Mouse (Mus musculus) megakaryocyte, adult 5-6 weeks (primary cell): ENCODE data around the gene Dirc2. TPM values are rescaled to one million over a fixed set of nuclear protein-coding genes. Genes with fewer than 3 reads are reported as not detected.

Experiments used
- ATAC-seq: 2 replicates; pipeline ENCODE4 v1.8.0; 2016; ENCODE audit warnings: mild to moderate bottlenecking, inconsistent platforms; ENCODE audit not compliant: poor library complexity, severe bottlenecking
- total RNA-seq, 2 experiments: library from RNA; stranded (forward) in 1 of 2; stranded (reverse) in 1 of 2; fragments of 153-499, 151-499 nt in 1 of 2; fragments of 221-1000, 200-1000 nt in 1 of 2; gene quantifications; 2 replicates each; pipeline versions ENCODE4 v1.2.3 to v1.2.4; 2015 to 2017

Gene Dirc2
- total RNA-seq (2015) (17.8 and 23.2 TPM in 2 replicates), total RNA-seq (2017) (13.0 and 14.1 TPM in 2 replicates)

DNA sequence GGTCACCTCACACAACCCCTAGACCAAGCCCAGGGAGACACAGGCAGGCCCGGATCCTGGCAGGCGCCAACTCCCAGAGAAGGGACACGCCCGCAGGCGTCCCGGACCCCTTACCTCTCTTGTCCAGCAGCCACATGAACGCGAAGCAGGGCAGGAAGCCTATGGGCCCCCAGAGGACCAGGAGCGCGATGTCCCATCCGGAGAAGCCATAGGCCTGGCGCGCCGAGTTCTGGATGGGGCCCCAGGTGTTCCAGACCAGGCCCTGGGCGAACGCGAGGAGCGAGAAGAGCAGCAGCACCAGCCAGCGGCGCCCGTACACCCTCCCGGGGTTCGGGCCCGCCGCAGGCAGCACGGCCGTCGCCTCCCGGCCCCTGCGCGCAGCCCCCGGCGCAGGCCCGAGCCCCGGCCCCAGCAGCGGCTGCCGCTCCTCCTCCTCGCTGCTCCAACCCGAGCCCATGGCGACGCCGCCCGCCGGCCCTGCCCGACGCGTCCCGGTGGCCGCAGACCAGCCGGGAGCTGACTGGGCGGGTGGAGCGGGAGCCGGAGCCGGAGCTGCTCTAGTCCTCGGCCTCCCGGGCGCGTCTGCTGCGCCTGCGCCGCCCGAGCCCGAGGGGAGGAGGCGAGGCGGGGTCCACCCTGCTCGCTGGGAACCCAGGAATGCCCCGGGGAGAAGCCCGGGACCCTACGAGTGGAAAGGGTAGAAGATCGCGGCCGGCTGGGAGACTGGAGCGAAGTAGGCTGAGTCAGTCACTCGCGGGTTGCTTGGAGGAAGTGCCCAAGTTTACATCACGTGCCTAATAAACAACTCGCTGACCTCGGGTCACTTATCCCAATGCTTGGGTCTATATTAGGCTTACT, at the start of gene Dirc2:
TSS of gene Dirc2 (minus strand) at position 572 of the 858 bp plus-strand sequence.
- ATAC-seq = peak; percentile 51

DNA sequence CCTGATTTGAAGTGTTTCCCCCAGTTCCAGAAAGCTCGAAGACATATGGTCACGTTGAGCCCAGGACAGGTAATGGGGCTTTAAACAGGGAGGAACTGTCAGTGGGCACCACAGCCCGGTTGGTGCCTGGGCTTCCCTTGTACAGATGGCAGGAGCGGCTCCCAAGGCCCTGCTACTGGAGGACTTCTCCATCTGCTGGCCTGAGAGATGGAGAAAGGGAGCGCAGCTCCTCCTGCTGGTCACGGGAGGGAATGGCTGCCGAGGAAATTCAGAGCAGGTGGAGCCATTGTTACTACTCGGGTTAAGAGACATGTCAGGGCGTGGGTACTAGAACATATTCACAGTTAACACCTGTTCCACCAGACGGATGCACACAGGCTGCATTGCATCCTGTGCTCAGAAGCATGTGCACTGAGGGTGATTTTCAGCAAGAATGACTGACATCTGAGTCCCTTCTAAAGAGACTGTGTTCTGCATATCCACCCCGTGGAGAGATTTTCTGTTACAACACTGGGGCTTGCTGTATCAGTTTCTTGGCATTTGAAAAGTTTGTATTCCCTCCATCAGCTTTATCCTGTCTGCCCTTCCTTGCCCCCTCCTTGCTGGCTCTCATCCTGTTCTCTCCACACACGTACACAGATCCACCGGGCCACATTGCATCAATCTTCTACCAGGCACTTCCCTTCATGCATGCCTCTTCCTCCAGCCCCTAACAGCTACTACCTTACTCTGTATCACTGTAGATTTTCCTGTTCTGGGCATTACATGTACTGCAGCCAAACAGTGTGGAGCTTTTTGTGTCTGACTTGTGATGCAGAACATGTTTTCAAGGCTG, 48.3 kb upstream of the Dirc2 start:
- peak; percentile 98 for ATAC-seq

DNA sequence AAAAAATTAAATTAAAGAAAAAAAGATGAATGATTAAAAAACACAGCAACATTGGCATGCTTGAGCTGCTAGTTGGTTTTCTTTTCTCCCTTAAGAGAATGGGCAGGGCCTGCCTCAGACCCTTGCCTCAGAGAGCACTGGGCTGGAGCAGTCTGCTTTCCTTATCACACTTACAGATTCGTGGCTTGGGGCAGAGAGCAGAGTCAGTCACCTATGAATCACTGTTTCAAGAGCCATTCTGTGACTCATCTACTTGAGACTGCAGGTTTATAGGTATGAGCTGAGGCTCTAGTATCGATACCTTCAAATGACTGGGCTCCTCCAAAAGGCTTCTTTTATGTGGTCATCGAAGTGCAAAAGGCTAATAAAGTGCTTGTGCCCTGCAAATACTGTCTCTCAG, 44.0 kb upstream of the Dirc2 start:
- ATAC-seq = no peak

- ATAC-seq = no peak
Observed at GRCm38 (mm10) chr16:35808838-35809237, 39.7 kb upstream of the Dirc2 start.

- no peak for ATAC-seq
Observed at GRCm38 (mm10) chr16:35807663-35807992, 38.5 kb upstream of the Dirc2 start.

DNA sequence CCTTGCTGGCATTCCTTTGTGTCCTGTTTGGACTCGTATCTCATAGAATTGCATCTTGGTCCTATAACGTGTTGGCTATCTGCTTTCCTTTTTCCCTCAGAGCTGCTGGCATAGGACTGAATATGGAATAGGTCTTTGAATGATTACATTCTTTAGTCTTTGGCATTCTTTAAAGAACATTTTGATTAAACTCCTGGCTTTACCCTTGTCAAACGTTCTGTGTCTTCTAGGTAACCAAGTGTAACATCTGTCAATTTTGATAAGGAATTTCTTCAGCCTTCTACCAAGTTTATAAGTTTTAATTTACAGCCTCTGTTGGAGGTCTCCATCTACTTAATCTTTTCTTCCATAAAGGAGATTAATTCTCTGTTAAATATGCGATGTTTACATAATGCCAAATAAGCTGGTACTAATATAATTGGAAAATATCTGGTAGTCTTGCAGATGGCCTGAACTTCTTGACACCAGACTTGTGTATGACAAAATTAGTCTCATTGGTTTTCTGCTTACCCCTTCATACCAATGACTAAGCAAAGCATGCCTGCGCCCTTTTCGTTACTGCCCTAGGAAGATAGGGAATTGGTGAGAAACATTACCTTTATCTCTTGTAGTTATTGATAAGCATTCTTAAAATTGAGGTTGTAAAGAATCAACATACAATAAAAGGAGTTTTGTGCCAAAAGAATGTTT, 38.0 kb upstream of the Dirc2 start:
- no peak for ATAC-seq

DNA sequence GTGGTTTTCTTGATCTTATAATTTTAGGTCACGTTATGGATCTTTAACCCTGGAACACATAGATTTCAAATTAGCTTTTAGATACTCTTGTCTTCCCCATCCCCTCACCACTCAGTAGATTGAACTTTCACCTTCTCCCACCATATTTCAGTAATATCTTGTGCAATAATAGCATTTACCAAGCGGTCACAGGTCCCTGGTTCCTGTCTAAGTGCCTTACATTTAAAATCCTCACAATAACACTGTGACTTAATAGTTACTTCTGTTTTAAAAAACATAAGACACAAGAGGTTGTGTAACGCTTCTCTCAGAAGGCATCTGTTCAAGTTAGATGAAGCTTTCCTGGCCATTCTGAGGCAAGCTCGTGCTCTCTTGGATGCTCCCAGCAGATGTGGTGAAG, 34.6 kb upstream of the Dirc2 start:
- peak; percentile 51 for ATAC-seq

- peak; percentile 96 for ATAC-seq
Observed at GRCm38 (mm10) chr16:35802163-35802562, 33.0 kb upstream of the Dirc2 start.

DNA sequence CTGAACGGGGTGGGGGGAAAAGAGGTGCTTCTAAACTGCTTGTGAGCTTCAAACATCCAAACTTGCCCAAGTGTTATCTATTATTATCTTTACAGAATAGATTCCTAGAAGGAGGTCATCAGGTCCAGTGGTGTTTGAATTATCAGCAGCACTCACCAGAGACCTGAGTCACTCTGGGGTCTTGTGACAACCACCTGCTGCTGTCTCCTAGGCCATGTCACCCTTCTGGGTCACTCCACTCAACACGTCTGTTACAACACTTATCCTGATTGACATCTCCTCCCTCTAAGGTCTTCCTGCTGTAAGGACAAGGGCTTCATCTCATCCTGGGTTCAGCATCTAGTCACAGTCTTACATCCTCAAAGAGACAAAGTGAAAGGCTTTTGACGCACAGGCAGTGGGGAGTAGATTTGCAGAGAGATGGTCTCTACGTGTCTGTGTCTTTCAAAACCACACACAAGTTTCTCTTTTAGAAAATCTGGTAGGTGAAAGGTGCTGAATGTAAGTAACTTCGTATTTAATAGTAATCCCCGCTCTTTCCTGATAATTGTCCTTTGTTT, 22.9 kb upstream of the Dirc2 start:
- ATAC-seq = no peak

DNA sequence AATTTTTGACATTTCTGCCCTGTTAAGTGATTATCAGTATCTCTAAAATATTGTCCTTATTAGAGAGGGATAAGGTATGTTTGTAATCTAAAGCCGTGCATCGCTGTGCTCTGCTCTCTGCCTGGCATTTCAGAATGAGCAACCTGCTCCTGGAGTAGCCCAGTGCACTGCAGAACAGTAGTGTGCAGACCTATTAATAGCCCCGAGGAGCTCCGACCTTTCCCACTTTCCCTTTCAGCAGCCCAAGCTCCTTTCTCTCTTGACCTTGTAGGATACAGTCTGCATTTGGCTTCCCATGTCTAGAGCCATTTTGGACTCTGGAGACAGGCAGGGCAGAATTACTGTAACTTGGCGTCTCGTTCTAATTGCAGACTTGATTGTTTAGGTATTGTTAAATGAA, 19.2 kb upstream of the Dirc2 start:
- no peak for ATAC-seq

GRCm38 (mm10) chr16:35787568-35788189, 18.5 kb upstream of the Dirc2 start:
- ATAC-seq = no peak

GRCm38 (mm10) chr16:35787163-35787562, 18.0 kb upstream of the Dirc2 start:
- no peak for ATAC-seq

DNA sequence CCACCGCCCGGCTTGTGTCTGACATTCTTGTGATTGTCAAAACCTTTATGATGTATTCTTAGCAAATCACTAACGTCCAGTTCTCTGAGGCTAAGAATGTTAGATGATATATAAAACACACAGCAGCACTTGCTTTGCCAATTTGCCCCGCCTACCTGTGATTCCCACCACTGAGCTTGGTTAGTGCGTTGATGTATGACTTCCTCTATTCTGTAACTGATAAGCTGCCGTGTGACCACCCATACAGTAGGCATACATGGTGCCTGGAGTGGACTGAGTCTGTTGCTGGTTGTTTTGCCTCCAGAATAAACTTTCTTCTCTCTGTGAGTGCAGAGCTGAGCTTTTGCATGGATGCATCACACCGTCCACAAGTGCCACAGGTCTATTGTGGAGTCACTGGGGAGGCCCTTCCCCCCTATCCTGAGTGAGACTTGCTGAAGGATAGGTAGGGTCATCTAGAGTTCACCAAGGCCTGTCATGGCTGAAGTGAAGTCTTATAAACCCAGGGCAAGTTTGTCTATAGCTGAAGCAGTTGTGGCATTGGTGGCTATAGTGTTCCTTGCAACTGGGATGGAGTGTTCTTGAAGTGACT, 15.1 kb upstream of the Dirc2 start:
- ATAC-seq = peak; percentile 57

DNA sequence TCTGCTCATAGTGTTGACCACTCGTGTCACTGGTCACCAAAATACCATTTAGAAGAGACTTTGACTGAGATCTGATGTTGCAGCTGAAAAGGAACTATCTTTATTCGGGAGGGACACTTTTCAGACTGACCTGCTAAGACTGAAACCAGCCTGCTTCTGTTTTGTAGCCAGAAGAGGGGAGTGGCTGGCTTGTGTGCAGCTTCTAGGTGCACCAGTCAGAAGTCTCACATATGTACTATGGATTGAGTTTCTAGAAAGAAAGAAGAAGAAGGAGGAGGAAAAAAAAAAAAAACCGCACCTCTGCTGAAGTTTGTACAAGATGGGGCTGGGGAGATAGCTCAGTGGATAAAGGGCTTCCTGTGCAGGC, 14.0 kb upstream of the Dirc2 start:
- peak; percentile 56 for ATAC-seq

GRCm38 (mm10) chr16:35782451-35783206, 13.5 kb upstream of the Dirc2 start:
- ATAC-seq = no peak

DNA sequence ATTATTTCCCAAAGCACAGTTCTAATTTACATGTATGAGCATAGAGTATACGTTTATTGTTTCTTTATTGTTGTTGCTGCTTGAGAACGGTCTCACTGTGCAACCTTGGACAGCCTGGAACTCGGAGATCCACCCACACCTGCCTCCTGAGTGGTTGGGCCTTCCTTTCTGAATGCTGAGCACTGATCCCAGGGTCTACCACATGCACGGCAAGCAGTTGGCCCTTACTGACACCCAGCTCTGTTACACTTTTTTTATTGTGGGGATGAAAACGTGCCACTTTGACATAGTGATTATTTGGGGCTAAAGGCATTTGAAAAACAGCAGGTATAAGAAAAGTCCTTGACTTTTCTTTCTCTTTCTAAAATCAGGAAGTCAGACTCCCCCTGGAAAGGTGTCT, 12.5 kb upstream of the Dirc2 start:
- no peak for ATAC-seq

DNA sequence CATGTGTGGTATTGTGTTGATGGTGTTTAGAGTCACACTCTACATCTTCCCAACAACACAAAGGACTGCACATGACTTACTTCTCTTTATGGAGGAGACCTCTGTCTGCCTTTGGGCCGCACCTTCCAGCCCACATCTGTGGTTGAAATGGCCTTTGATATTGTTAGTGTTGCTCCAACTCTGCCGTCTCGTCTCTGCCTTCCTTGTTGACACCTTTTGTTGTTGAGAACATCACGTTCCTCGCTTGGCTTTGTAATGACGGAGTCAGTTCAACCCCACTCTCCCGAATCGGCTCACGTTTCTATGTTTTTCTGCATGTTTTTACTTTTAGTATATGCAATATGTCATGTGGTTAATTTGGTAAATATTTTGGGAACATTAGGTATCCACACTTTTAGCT, 11.9 kb upstream of the Dirc2 start:
- ATAC-seq = no peak

DNA sequence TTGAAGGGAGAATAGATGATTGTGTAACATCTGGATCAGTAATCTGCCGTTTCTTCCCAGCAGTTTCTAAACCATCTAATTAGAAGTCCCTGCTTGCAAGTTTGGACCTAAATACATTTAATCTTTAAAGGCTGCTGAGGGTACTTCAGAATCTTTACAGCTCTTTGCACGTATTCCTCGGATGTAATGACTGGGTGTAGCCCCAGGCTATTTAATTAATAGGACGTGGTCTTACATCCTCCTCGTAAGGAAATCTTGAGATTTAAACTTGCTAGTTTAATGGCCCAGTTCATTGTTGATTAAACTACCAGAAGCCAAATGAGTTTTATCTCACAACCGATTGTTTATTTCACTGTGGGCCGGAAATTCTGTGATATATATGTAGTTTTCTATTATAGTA, 10.5 kb upstream of the Dirc2 start:
- ATAC-seq = no peak

DNA sequence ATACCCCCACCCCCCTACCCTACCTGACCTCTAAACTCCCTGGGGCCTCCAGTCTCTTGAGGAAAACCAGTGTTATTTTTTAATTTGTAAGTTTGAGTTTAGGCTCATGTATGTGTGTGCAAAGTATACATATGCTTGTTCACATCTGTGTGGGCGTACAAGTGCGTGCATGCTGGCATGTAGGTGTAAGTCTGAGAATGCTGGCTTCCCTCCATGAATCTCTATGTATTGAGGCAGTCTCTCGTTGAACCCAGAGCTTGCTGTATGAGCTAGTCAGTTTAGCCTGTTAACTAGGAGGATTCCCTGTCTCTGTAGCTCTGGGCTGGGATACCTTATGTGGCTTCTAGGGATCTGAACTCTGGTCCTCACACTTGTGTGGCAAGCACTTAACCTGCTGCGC, 8.6 kb upstream of the Dirc2 start:
- no peak for ATAC-seq

- peak; percentile 89 for ATAC-seq
Observed at GRCm38 (mm10) chr16:35776737-35777136, 7.6 kb upstream of the Dirc2 start.
